Mouse (Mus musculus): ENCODE results near the gene Gm3854. TPM values are rescaled to one million over a fixed set of nuclear protein-coding genes. Genes with fewer than 3 reads are reported as not detected.
A peak's percentile ranks its signal among the peaks of the same experiment; 100 is the strongest.

Gm3854 gene
- total RNA-seq, 2 experiments from 2014 or later: 0.18 to 0.32 TPM

- intact Hi-C loops (cut with DNase I): no loop called here
- DNase-seq: peak; percentile 86 to 90
These were observed 39.5 kb downstream of the Gm3854 start, which contains the start of gene Zfp28 for GRCm38 (mm10) chr7:6383044-6383455. Gene Zfp28 (plus strand): TSS chr7:6383295.

DNA sequence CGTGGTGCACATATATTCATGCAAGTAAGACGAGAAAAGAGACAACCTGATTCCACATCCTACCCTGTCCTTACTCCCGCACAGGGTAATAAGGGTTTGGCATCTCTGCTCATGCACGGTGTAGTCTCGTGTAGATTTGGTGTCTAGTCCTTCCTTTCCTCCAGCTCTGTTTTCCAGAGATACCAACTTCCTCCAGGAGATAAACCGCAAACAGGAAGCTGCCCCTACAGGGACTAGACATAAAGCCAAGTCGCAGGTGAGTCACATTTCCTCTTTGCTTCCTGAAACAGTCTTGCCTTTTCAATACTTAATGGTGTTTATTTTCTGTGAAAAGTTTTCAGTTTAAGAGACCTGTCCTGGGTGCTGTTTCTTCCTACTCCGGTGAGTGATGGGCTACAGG lies 40.5 kb downstream of the Gm3854 start:
- DNase-seq: no peak
- intact Hi-C loops (cut with DNase I): no loop called here

DNA sequence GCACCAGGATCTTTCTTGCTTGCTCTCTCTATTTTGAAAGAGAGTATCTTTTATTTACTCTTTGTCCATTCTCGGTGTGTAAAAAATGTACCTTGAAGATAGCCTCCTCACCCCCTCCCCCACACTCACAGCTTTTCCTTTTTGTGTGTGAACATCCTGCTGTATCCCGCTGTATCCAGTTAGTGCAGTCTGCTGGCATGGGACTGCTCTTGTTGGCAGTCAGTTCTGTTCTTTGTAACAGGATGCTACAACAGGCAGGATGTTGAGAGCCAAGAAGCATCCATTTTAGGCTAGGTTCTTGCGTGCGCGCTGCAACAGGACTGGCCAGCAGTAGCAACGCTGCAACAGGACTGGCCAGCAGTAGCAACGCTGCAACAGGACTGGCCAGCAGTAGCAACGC lies 43.4 kb downstream of the Gm3854 start:
- intact Hi-C loops (cut with DNase I): no loop called here

GRCm38 (mm10) chr7:6388971-6389370 lies 45.4 kb downstream of the Gm3854 start:
- intact Hi-C loops (cut with DNase I): no loop called here
- DNase-seq: no peak

More for the DNA sequence above, 43.4 kb downstream of the Gm3854 start:
- no peak for DNase-seq

DNA sequence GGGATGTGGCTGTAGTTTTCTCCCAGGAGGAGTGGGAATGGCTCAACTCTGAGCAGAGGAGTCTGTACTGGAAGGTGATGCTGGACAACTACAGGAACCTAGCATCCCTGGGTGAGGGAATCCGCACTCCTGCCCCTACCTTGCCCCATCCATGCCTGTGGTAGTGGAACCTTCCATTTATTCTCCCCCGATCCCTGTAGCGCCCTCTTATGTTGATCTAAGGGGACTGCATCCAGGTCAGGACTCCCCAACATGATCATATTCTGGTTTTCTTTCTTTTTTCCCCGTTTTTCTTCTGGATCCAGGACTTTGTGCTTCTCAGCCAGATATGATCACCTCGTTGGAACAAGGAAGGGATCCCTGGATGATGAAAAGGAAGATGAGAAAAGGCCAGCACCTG lies 45.9 kb downstream of the Gm3854 start:
- intact Hi-C loops (cut with DNase I): no loop called here
- DNase-seq: no peak

DNA sequence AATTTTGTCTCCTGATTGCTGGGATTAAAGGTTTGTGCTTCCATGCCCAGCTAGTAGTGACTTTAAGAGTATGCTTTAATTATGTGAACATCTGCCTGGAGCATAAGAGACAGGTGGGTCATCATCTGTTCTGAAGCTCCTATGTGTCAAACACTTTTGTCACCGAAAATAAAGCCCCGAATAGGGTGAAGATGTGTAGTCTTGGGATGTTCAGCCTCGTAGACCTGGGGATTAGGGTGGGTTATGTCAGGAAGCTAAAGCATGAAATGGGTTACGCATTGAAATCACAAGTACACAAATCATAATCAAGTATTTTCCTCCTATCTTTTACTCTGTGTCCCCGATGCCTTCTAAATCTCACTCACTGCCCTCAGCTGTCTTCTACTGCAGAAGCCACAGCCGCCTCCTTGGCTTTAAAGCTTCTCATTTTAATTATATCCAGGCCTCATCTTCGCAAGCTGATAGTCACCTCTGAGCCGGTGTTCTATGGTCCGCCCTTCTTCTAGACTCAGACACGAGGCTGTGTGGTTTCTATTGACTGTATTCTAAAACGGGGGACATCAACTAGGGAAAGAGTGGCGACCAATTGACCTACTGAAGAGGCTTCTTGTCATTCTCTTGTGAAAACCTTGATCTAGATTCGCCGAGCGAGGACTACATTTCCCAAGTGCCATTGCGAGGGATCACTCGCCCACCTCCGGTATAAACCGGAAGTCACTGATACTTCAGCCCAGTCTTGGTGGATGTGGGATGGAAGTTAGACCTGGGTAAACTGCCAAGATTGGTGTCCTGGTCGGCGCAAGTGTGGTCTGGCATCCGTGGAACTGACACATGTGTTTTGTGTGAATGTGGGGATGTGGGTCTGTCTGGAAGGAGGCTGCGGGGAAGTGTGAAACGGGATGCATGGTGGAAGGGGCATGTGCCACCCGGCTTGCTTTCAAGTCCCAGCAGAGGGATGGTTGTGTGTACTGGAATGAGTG lies 54.7 kb downstream of the Gm3854 start, which contains the start of gene Smim17:
Gene Smim17, plus strand, starts transcription at position 720 of the 980 bp plus-strand sequence.
- DNase-seq: peak in 1 of 2 experiments; percentile 18

More for the DNA sequence above, 54.7 kb downstream of the Gm3854 start, which contains the start of gene Smim17:
- intact Hi-C loops (cut with DNase I): no loop called here

Other genes with a start within 250 kb of the Gm3854 start
- 10 to 100 TPM; 26.1 to 29.2 TPM for gene Zfp787, start 187.8 kb upstream of the Gm3854 start, total RNA-seq (2021)
- 1 to 10 TPM; 7.2 to 8.3 TPM for gene Zfp444, start 171.5 kb upstream of the Gm3854 start, total RNA-seq (2021)
- not detected for gene Galp, start 146.7 kb upstream of the Gm3854 start, total RNA-seq (2021)
- gene Zscan5b, start 121.5 kb upstream of the Gm3854 start, total RNA-seq (2021): not detected
- gene Epp13, start 91.0 kb upstream of the Gm3854 start, total RNA-seq (2021): not detected
- gene Zfp667, start 57.2 kb upstream of the Gm3854 start, total RNA-seq (2021): 1 to 10 TPM; 3.5 to 3.6 TPM
- gene Zfp583, start 12.5 kb upstream of the Gm3854 start, total RNA-seq (2021): under 1 TPM; 0.46 to 0.49 TPM
- gene Zfp78, start 19.5 kb downstream of the Gm3854 start, total RNA-seq (2021): 1 to 10 TPM; 1.4 to 2.2 TPM
- gene Zfp28, start 39.5 kb downstream of the Gm3854 start, total RNA-seq (2021): 1 to 10 TPM in 1 of 2 experiments, under 1 TPM in 1; 0.77 to 1.2 TPM
- under 1 TPM in 1 of 2 experiments, not detected in 1; 0.32 TPM for gene Smim17, start 55.0 kb downstream of the Gm3854 start, total RNA-seq (2021)
- gene Gm20715, start 66.5 kb downstream of the Gm3854 start, total RNA-seq (2021): not detected
- gene Olfr1344, start 94.9 kb downstream of the Gm3854 start, total RNA-seq (2021): not detected
- gene Olfr1336, start 112.4 kb downstream of the Gm3854 start, total RNA-seq (2021): not detected
- gene Olfr1346, start 123.3 kb downstream of the Gm3854 start, total RNA-seq (2021): not detected
- not detected for gene Olfr5, start 143.2 kb downstream of the Gm3854 start, total RNA-seq (2021)
- not detected for gene Olfr1347, start 156.0 kb downstream of the Gm3854 start, total RNA-seq (2021)
- not detected for gene Olfr1348, start 165.0 kb downstream of the Gm3854 start, total RNA-seq (2021)
- gene Olfr1349, start 179.2 kb downstream of the Gm3854 start, total RNA-seq (2021): not detected
- not detected for gene Olfr1350, start 221.1 kb downstream of the Gm3854 start, total RNA-seq (2021)

Data from gastrocnemius, postnatal 36 days (tissue).